Mouse (Mus musculus) G1E (cell line): Measurements from ENCODE around the gene Cdk6. TPM values are rescaled to one million over a fixed set of nuclear protein-coding genes. Genes with fewer than 3 reads are reported as not detected.

Experiments
- ATAC-seq: 2 replicates; pipeline ENCODE4 v1.8.0; 2016; ENCODE audit warnings: mild to moderate bottlenecking; ENCODE audit not compliant: insufficient number of reproducible peaks, poor library complexity, low FRiP score, severe bottlenecking; ENCODE audit errors: extremely low read depth
- DNase-seq: peaks from one replicate; pipeline ENCODE4 v3.0.0; 2012; ENCODE audit warnings: low spot score
- H3K27me3 ChIP-seq: 2 replicates; pipeline ENCODE4 v1.6.1; 2012; ENCODE audit warnings: mild to moderate bottlenecking, low read length, inconsistent platforms; ENCODE audit not compliant: insufficient read depth
- H3K36me3 ChIP-seq: replicated peaks from 2 replicates; pipeline ENCODE3; 2012; ENCODE audit warnings: mild to moderate bottlenecking, inconsistent platforms
- H3K4me1 ChIP-seq: 2 replicates; pipeline ENCODE4 v1.6.1; 2012; ENCODE audit warnings: low read depth, low read length, inconsistent platforms, mixed read lengths; ENCODE audit not compliant: insufficient read depth
- H3K4me3 ChIP-seq: 2 replicates; pipeline ENCODE4 v1.5.1; 2012; ENCODE audit warnings: low read depth, mild to moderate bottlenecking, inconsistent platforms, low read length, moderate library complexity, mixed read lengths
- H3K9me3 ChIP-seq: replicated peaks from 2 replicates; pipeline ENCODE4 v1.6.1; 2012; ENCODE audit warnings: inconsistent platforms
- CTCF ChIP-seq: IDR thresholded peaks from 2 replicates; pipeline ENCODE4 v1.5.1; 2012; ENCODE audit warnings: low read depth, low read length, inconsistent platforms, mixed read lengths
- GATA1 ChIP-seq: IDR thresholded peaks from 2 replicates; pipeline ENCODE4 v1.6.1; 2012; ENCODE audit warnings: borderline replicate concordance, low read length, inconsistent platforms, mixed read lengths
- GATA2 ChIP-seq: IDR thresholded peaks from 2 replicates; pipeline ENCODE4 v1.6.1; 2012; ENCODE audit warnings: low read depth, low read length, inconsistent platforms, borderline replicate concordance
- POLR2AphosphoS5 ChIP-seq: IDR thresholded peaks from 2 replicates; pipeline ENCODE4 v1.6.1; 2012; ENCODE audit warnings: low read depth, low read length, inconsistent platforms; ENCODE audit not compliant: insufficient replicate concordance
- TAL1 ChIP-seq: conservative IDR thresholded peaks from 2 replicates; pipeline ENCODE4 v1.6.1; 2012; ENCODE audit warnings: low read depth, low read length, inconsistent platforms, mixed read lengths
- polyA plus RNA-seq: library from polyadenylated mRNA; stranded (reverse); fragments of >175 nt; gene quantifications from 2 replicates; pipeline ENCODE4 v1.2.3, GENCODE M21; 2012
- total RNA-seq, 2 experiments: library from RNA; stranded (forward) in 1 of 2; stranded (reverse) in 1 of 2; fragments of 200-1000 nt in 1 of 2; fragments of >200 nt in 1 of 2; fragmentation: Nextera tagmentation in 1 of 2; gene quantifications; 2 replicates each; pipeline ENCODE4 v1.2.3; 2014 to 2017

The Cdk6 gene
- total and polyA plus RNA-seq, 3 experiments, result 75.2 to 142 (median 114) TPM

DNA sequence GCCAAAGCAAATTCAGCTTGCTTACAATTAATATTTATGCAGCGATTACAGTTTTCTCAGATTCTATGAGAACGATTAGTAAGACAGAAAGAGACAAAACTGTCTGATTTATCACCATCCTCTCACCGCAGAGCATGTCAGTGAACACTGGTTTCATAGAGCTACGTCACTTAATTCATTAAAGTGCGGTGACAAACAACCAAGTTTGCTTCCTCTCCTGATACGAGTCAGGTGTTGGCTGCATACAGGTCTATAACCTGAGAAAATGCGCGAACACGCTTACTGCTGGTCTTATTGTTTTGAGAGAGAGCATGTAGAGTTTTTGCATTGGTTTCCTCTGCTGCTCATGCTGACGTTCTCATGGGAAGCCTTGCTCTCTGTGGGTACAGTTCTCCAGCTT, 31.9 kb downstream of the Cdk6 start:
- Histone ChIP-seq H3K4me3 (no peak overlapping the region), H3K36me3 (peaks cover 69% of the 10 kb centered on the region), H3K4me1 (peaks cover 62% of the 10 kb centered on the region), H3K27me3 (no peaks in the 10 kb centered on the region), H3K9me3 (no peaks in the 10 kb centered on the region)
- no peak for ATAC-seq
- no peak for DNase-seq
- TF ChIP-seq CTCF (no peak), POLR2AphosphoS5 (no peak), GATA1 (no peak), GATA2 (no peak), TAL1 (no peak)

DNA sequence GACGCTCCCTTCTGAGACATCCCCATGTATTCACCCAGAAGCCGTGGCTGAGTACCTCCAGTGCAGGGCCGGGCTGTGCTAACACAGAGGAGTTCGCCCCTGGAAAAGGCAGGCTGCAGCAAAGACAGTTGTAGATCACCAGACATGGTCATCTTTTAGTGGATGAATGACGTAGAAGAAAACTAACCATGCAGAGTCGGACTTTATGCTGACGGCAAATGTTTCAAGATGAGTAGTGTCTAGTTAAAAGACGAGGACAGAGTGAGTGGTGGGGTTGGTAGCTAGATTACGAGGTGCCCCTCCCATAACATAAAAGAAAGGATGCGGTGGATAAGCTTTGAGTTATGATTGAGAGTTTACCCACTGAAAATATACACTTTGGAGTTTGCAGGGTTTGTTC, 33.5 kb downstream of the Cdk6 start:
- Histone ChIP-seq H3K27me3 (no peaks in the 10 kb centered on the region), H3K4me1 (peaks cover 61% of the 10 kb centered on the region), H3K4me3 (no peak overlapping the region), H3K9me3 (no peaks in the 10 kb centered on the region), H3K36me3 (peaks cover 67% of the 10 kb centered on the region)
- TF ChIP-seq GATA2 (no peak), TAL1 (no peak), GATA1 (no peak), CTCF (no peak), POLR2AphosphoS5 (no peak)
- ATAC-seq (no peak), DNase-seq (no peak)

DNA sequence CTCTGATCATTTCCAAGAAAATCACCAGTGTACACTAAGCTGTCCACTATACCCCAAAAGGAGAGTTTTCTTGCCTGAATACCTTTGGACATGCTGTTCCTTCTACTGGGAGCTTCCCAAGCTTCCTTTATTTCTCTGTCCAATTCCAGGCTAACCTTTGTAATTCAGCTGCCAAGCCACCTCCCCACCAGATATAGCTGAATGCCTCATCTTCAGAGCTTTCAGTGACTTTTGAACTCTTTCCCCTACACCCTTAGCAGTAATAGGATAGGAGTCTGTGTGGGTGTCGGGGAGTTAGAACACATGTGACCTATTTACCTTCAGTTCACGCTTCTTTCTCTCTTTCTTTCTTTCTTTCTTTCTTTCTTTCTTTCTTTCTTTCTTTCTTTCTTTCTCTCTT, 34.9 kb downstream of the Cdk6 start:
- DNase-seq, result no peak
- no peak for ATAC-seq
- no peaks in the 10 kb centered on the region for H3K9me3 ChIP-seq
- H3K36me3 ChIP-seq, result peaks cover 66% of the 10 kb centered on the region
- TF ChIP-seq GATA2 (no peak), POLR2AphosphoS5 (no peak), TAL1 (no peak), GATA1 (no peak), CTCF (no peak)
- no peak overlapping the region for H3K4me3 ChIP-seq
- no peaks in the 10 kb centered on the region for H3K27me3 ChIP-seq
- H3K4me1 ChIP-seq, result peaks cover 63% of the 10 kb centered on the region

DNA sequence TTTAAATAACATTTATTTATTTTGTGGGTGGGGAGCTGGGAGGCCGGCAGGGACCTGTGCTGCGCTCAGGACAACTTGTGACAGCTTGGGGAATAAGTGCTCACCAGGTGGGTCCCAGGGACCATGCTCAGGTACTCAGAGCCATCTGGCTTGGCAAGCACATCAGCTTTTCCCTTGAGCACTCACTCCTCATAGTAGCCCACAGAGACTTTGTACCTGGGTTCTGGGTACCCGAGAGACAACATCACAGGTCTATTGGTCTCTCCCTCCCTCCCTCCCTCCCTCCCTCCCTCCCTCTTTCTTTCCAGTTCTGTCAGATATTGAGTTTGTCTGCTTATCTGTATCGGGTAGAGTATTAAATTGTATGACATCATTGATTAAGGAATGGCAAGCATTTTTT, 38.0 kb downstream of the Cdk6 start:
- peaks cover 76% of the 10 kb centered on the region for H3K4me1 ChIP-seq

DNA sequence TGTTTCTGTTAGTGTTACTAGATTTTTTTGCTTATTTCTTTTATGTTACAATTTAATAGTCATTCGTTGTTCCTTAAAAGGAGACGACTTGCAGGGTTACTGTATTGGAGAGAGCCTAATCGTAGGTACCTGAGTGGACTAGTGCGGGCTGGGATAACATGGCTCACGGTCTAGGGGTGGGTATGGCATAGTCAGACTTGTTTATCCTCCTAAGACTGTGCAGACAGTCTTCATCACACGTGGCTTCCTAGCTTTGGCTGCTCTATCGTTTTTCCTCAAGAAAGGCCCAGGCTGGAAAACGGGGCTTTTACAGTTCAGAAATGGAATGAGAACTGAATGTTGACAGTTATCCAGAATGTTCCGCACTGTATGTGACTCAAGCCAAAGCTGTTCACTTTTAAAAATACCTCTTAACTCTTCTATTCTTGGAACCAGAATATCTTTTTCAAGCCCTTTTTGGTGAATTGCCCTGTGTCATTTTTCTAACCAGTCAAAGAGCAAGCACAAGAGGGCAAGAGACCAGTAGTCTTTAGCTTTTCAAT, 39.5 kb downstream of the Cdk6 start:
- Histone ChIP-seq H3K4me3 (no peak overlapping the region), H3K27me3 (no peaks in the 10 kb centered on the region), H3K36me3 (peaks cover 71% of the 10 kb centered on the region), H3K9me3 (no peaks in the 10 kb centered on the region), H3K4me1 (peaks cover 69% of the 10 kb centered on the region)
- DNase-seq (no peak), ATAC-seq (no peak)
- TF ChIP-seq GATA2 (no peak), TAL1 (no peak), CTCF (no peak), POLR2AphosphoS5 (no peak), GATA1 (no peak)

More for the DNA sequence above, 38.0 kb downstream of the Cdk6 start:
- Histone ChIP-seq H3K9me3 (no peaks in the 10 kb centered on the region), H3K27me3 (no peaks in the 10 kb centered on the region), H3K4me3 (no peak overlapping the region), H3K36me3 (peaks cover 74% of the 10 kb centered on the region)
- no peak for TF ChIP-seq GATA2
- TF ChIP-seq GATA1, result no peak
- TF ChIP-seq TAL1, result no peak
- TF ChIP-seq POLR2AphosphoS5, result no peak
- no peak for TF ChIP-seq CTCF
- no peak for DNase-seq
- no peak for ATAC-seq

DNA sequence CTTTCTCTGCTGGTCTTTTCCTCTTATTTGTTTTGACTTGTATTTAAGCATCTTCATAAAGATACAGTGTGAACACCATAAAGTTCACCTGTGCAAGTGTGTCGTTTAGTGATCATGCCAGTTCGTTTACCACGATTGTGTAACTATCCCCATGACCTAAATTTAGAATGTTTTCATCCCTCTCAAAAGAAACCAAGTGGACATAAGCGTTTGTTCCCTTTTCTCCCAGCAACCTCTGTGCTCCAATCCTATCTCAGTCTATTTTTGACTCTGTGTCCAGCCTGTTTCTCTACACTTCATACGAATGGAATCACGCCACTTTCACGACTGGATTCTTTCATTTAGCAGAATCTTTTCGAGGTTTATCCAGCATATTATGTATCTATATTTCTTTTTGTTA, 40.5 kb downstream of the Cdk6 start:
- DNase-seq, result no peak
- Histone ChIP-seq H3K9me3 (no peaks in the 10 kb centered on the region), H3K27me3 (no peaks in the 10 kb centered on the region), H3K36me3 (peaks cover 73% of the 10 kb centered on the region), H3K4me3 (no peak overlapping the region), H3K4me1 (peaks cover 69% of the 10 kb centered on the region)
- no peak for ATAC-seq
- TF ChIP-seq POLR2AphosphoS5, result no peak
- no peak for TF ChIP-seq CTCF
- TF ChIP-seq TAL1, result no peak
- TF ChIP-seq GATA2, result no peak
- no peak for TF ChIP-seq GATA1
